Mouse (Mus musculus) embryonic stem cell, embryonic (primary cell): ENCODE measurements at regions not wholly inside any gene's neighbourhood (a gene's known extent, or its start where the extent isn't known, plus 50 kb on each side); places are given as distances from the start of the nearest gene placed in this dataset.

Experiments
- CTCF ChIA-PET, 4 experiments: fragments of 300-600 bp in 2 of 4; fragments of 350-600 bp in 2 of 4; sonication (Branson Sonifier 250); formaldehyde crosslinking; loops; one replicate each; lab custom pipeline; 2022; ENCODE audit warnings: inconsistent platforms in 2 of 4; lab: Charles Lee
- POLR2A ChIA-PET, 4 experiments: fragments of 300-600 bp in 2 of 4; fragments of 350-600 bp in 2 of 4; sonication (Branson Sonifier 250); formaldehyde crosslinking; loops; one replicate each; lab custom pipeline; 2022; ENCODE audit warnings: antibody characterized with exemption in 4 of 4, inconsistent platforms in 1 of 4; lab: Charles Lee

DNA sequence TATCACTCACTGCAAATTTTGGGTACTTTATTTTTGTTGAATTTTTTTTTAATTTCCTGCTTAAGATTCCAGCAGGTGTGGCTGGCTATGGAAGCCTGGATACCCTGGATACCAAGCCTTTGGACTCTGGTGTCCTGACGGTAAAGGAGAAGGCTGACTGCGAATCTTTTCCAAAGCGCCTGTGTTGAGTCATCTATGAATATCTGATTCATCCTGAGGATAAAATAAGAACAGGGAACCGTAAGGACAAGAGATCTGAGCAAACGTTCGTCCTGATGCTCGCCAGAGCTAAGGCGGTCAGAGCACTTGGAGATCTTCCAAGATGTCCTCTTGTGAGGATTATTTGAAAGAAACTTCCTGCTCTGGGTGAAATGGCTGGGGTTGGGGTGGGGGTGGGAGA is 173.2 kb upstream of the Tox3 start:
- CTCF ChIA-PET, result no interaction called here
- POLR2A ChIA-PET, result no interaction called here

DNA sequence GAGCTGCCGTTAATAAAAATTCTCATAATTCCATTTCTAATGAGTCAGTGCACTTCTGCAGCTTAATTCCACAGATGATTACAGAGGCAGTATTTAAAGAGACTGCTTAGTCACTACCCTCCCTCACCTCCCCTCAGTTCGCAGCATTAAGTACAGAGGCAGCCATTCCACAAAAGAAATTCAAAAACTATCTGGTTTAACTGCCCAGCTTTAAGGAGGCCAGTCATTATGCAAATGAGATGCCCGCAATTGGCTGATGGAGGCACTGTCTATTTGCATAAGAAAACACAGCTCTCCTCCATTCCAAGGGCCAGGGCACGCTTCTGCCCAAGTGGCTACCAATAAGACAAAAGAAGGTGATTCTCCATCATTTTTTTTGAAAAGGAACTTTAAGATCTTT is 172.0 kb upstream of the Tox3 start:
- POLR2A ChIA-PET, result interaction anchor here in 3 of 4 experiments (0.5 to 0.7 kb wide), 3 partner anchors 94 to 551 kb away, joined by 3 to 6 read pairs (median 5); no protein-coding TSS in a partner anchor
- CTCF ChIA-PET, result interaction anchor here in 2 of 4 experiments (0.6 to 1.1 kb wide), 2 partner anchors 138 to 519 kb away, joined by 3 read pairs; no protein-coding TSS in a partner anchor

DNA sequence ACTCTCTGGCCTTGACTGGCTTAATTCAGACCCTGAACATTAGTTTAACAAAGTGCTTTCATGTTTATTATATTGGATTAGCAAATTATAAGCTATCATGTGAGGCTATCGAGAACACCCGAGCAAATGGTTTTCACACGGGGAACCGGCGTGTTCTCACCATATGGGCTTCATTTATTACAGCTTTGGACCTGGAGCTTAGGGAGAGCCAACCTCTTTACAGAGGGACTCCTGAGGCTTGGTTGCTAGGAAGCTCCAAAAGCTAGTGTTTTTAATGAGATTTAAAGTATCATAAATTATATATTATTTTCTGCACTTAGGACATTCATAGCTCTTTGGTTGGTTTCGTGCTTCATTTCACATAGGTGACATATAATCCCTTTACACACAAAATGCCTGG is 171.4 kb upstream of the Tox3 start:
- ChIA-PET CTCF (interaction anchor here in 1 of 4 experiments (1.1 kb wide), 1 partner anchor 519 kb away, joined by 3 read pairs; no protein-coding TSS in a partner anchor), POLR2A (interaction anchor here in 1 of 4 experiments (0.5 kb wide), 1 partner anchor 95 kb away, joined by 5 read pairs; no protein-coding TSS in a partner anchor)

DNA sequence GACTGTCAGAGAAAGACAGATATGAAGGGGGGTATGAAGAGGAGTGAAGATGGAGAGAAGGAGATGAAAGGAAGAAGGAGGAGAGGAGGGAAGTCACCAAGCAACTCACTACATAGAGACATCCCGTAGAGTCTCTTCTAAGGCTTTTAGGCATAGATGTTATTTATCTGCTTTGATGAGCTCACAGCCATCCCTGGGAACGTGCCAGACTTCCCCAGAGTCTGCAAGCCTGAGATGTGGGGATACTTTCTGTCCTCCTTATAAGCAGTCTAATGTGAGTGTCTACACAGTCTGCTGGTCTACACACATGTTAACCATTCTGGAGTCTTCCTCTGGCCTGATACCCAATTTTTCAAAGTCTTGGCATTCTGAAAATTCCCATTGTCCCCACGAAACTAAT is 166.0 kb upstream of the Tox3 start:
- CTCF ChIA-PET, result no interaction called here
- POLR2A ChIA-PET, result no interaction called here

DNA sequence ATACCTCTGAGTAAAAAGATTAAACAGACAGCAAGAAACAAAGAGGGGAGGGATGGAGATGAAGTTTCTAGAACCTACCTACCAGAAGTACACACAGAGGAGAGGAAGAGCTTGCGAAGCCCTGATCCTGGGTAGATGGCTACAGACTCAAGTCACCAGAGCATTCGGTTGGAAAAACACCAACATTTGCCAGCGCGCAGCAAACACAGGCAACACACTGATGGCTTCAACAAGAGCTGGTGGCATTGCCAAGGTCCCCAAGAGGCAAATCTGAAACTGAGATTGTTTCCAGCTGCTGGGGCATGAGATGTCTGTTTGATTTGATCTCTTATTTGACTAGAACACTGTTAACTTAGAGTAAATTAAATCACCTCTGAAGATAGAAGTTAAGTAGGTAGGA is 165.5 kb upstream of the Tox3 start:
- ChIA-PET POLR2A (no interaction called here), CTCF (no interaction called here)

DNA sequence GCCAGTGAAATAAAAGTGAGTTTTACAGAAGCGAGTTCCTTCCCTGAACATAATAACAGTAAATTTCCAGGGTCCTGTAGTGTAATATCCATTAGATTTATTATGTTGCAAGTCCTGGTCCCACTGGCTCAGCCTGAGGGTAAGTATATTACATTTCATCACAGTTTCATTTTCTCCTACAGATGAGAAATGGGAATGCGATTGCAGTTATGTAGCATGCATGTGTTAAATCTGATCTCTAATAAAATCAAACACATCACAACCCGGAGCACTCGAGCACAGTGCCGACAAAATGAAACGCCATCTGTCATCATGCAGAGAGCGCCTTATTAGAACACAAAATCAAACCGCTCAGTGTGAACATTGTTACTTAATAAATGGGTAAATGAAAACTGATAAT is 165.0 kb upstream of the Tox3 start:
- CTCF ChIA-PET, result no interaction called here
- POLR2A ChIA-PET, result no interaction called here

DNA sequence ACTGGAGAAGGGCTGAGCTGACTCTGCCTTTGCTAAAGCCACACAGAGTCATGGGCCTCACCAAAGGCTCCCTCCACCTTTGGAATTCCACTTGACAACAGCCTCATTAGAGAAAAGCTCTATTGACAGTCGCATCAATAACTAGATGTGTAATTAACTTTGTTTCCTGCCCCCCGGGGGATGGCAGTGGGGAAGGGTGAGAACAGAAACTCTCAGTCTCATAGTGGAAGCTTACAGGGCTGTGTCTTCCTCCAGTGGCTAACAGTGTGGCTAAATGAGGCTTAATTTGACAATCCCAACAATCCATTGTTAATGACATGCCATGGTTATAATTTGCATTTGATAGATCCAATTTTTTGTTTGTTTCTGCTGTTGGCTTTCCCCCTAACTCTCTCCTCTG is 164.5 kb upstream of the Tox3 start:
- CTCF ChIA-PET, result no interaction called here
- POLR2A ChIA-PET, result no interaction called here

DNA sequence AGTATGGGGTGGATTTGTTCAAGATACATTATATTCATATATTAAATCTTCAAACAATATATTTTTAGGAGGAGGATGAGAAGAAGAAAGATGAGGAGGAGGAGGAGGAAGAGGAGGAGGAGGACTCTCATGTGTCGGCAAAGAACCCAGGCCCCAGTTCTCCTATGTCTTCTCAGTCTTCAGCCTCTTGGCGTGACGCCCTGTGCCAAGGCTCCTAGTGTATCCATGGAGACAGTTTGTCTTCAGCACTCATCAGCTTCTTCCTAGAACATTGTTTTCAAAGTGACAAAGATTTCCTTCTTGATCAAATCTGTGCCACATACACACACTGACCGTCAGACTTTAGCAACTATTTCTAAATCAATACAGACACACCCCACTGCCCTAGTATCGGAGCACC is 156.4 kb upstream of the Tox3 start:
- POLR2A ChIA-PET, result no interaction called here
- CTCF ChIA-PET, result no interaction called here

DNA sequence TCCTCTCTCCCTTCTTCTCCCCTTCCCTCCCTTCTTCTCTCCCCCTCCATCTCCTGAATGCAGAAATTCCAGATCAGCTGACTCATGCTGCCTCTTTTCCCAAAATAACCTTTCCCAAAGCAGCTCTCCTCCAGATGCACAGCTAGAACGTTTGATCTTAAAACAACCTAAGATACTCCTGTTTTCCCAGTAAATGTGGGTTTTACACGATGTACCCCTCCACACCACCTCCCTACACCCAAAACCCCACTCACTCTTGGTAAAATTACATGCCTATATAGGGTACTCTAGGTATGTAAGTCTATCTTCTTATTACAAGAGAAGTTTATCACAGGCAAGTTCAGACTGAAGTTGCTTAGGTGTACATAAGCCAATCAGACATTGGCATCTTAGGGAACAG is 155.2 kb upstream of the Tox3 start:
- ChIA-PET CTCF (interaction anchor here in 1 of 4 experiments (0.6 kb wide), 1 partner anchor 320 kb away, joined by 3 read pairs; no protein-coding TSS in a partner anchor), POLR2A (no interaction called here)

DNA sequence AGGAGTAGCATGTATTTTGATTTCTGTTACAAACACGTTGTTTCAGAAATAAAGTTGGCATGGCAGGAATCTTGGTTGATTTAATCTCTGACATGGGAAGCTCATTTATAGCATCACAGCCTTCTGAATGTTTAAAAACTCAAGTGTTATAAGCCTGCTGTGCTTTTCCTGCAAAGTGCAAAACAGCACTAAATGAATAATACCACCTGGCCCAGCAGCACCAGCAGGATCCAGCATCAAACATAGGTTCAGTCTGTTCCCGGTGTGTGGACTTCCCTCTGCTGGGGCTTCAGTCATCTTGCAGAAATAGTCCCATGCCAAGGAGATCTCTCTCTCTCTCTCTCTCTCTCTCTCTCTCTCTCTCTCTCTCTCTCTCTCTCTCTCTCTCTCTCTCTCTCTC is 154.7 kb upstream of the Tox3 start:
- ChIA-PET CTCF (no interaction called here), POLR2A (no interaction called here)

DNA sequence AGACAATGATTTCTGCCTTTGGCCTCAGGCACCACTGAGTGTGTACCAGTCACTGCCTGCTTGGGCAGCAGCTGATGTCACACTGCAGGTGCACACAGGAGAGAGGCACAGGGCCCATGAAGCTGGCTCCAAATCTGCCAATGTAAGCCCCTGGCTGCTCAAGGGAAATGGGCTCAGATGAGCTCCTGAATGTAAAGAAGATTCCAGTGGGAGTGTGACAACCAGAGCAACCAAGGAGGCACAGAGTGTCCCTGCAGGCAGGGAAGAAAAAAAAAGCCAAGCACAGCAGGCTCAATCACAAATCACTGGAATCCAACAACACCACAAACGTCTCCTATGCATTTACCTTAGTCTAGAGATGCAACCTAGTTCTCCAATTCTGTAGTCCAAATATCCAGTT is 151.2 kb upstream of the Tox3 start:
- CTCF ChIA-PET, result no interaction called here

DNA sequence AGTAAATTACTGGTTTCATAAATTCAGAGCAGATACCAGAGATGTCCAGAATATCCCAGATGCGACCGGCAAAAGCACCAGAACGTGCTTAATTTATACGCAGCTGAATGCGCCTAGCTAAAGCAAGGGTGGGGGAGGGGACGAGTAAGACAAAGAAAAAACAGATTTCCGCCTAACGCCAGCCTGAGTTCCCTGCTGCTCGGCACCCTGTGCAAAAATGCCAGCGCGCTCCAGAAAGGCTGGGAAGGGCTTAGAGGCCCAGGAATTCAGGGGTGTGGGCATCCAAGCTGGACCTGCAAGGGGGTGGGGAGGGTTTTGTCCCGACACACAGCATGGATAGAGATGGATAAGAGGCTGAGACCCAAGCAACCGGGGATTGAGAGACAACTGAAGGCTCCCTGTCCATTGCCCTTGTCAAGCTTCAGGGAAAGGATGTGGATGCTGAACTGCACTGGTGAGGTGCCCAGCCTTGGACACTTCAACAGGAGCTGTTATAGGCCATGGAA is 148.6 kb upstream of the Tox3 start:
- CTCF ChIA-PET, result interaction anchor here in 1 of 4 experiments (0.6 kb wide), 1 partner anchor 749 kb away, joined by 3 read pairs; no protein-coding TSS in a partner anchor
- POLR2A ChIA-PET, result no interaction called here

More for the DNA sequence above, 151.2 kb upstream of the Tox3 start:
- POLR2A ChIA-PET, result interaction anchor here in 2 of 4 experiments (0.6 to 0.7 kb wide), 2 partner anchors 171 to 1834 kb away, joined by 3 read pairs; no protein-coding TSS in a partner anchor

DNA sequence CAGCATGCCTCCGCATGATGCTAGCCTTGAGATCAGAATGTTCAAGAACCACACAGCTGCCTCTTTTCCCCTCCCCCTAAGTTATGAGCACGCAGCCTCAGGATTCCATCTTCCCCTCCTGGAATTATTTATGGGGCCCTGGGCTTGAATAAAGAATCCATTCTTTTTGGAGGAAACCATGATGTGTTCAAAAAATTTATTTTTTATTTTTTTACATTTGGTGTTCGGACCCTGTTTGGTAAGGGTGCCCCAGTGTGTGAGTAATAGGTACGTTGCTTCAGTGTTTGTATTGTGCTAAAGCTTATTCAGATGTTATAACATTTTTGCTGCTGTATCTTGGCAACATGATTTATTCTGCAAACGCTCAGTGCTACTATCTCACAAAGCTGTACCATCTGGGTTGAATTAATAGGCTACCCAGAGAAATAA is 147.8 kb upstream of the Tox3 start:
- ChIA-PET POLR2A (no interaction called here), CTCF (interaction anchor here in 1 of 4 experiments (0.6 kb wide), 1 partner anchor 748 kb away, joined by 3 read pairs; no protein-coding TSS in a partner anchor)

DNA sequence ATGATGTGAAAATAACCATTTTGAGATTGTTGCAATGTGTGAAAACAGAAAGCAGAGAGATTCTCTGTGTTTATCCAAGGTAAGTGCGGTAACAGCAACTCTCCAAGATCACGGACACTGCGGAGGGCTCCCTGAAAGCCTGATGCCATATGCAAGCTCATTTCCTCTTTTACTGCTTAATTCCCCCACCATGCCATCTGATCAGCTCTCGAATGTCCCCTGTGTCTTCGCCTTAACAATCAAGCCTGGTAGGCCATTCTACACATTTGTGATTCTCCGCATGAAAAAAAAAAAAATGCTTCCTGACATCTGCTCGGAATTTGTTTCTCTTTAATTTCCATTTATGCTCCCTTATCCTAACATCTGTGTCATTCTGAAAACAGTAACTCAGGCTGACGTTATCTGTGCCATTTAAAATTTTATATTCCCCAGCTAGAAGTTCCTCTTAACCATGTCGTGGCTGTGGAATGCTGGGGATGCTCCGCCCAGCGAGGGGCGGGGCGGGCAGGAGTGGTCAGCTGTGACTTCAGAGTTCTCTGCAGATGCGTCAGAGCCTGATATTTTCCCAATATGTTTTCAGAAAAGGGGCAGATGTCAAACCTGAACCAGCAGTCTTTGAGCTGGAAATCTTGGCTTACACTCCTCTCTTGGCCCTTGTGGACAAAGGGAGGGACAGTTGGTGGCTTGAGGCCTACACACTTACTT is 144.5 kb upstream of the Tox3 start:
- ChIA-PET CTCF (no interaction called here), POLR2A (interaction anchor here in 3 of 4 experiments (0.6 to 0.7 kb wide), 3 partner anchors 90 to 944 kb away, joined by 3 to 4 read pairs (median 3); no protein-coding TSS in a partner anchor)

DNA sequence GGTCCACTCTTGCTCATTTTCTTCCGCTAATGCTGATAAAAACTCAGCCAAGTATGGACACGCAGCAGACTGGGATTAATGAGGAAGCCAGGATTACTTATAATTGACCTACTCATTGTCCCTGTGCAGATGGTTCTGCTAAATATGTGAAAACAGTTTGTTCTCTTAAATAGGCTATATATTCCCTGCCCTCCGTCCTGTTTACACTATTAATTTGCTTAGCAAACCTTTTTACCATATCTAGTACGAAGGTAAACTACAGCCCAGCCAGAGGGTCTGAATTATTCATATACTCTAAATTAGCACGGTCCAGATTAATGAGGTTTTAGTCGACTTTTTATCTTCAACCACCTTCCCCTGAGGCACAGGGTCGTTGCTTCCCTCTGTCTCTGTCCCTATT is 143.5 kb upstream of the Tox3 start:
- POLR2A ChIA-PET, result interaction anchor here in 1 of 4 experiments (0.6 kb wide), 1 partner anchor 378 kb away, joined by 4 read pairs; no protein-coding TSS in a partner anchor
- CTCF ChIA-PET, result no interaction called here

DNA sequence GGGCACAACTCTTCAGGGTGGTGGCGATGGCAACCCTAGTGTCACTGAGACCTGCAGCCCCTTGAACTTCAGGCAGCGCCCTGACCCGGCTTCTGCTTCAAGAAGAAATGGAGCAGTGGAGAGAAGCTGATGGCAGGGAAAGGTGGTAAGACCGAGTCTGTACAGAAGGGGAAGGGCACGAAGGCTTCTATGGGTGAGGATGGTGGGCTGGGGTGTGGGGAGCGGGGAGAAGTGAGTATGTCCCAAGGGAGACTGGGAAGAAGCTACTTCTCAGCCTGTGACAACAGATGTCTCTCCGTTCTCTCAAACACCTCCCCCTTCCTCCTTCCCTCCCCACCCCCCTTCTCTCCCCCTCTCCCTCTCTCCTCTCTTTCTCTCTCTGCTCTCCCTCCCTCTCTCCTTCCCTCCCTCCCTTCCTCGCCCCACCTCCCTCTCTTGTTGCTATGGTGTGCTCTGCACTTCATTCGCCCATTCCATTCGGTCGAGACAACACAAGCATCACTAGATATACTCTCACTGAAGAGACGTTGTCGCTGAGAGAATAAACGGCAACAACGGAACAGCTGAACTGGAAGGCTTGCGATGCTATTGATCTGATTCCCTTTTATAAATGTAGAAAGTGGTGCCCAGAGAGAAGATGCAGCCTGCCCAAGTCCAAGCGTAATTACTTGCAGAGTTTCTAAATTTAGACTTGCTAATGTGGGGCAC is 142.7 kb upstream of the Tox3 start:
- ChIA-PET POLR2A (no interaction called here), CTCF (no interaction called here)

DNA sequence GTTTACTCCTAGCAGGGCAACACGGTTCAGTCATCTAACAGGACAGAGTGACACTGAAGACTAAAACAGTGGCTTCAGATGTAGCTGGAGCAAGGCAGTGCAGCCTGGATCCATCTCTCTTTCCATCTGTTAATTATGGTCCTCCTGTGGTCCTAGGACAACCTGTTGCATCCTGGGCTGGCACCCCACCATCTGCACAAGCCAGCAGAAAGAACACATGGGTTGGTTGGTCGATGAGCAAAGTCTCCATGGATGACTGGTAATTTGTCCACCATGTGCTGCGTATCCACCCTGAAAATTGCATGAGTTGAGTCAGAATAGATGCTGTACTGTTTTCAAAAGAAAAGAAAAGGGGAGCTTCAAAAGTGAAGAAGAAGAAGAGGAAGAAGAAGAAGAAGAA is 138.4 kb upstream of the Tox3 start:
- CTCF ChIA-PET, result interaction anchor here in 1 of 4 experiments (1.2 kb wide), 1 partner anchor 8 kb away, joined by 3 read pairs; no protein-coding TSS in a partner anchor
- POLR2A ChIA-PET, result no interaction called here

DNA sequence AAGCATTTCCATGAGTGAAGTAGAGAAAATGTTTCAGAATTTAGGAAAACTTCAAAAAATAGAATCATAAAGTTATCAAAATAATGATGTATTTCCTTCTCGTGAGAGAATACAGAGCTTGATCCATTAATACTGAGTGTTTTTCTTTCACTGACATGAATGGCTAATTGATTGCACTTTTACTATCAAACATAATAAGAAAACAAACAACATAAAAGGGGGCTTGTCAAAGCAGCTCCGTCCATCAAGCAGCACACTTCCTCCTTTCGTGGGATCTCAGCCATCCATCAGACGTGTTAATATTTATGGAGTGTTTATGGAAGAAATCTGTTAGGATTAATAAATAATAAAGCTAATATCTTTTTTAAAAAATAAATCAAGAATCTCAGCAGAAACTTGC is 130.0 kb upstream of the Tox3 start:
- CTCF ChIA-PET, result no interaction called here
- POLR2A ChIA-PET, result no interaction called here

DNA sequence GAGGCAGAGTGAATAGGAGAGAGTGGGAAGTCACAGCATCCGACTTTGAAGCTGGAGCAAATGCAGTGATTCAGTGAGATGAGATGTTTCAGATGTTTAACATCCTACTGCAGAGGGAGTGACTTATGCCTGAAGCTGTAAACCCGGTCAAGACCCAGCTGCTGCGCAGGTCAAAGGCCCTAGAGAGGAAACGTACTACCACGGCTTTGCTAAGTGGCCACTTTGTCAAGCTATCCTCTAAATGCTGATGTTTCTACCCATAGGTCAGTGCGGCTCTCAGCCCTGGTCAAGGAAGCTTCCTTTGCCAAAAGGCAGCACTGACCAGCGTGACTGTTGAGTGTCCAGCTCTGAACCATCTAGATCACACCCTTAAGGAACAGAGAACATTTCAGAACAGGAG is 125.9 kb upstream of the Tox3 start:
- CTCF ChIA-PET, result no interaction called here

DNA sequence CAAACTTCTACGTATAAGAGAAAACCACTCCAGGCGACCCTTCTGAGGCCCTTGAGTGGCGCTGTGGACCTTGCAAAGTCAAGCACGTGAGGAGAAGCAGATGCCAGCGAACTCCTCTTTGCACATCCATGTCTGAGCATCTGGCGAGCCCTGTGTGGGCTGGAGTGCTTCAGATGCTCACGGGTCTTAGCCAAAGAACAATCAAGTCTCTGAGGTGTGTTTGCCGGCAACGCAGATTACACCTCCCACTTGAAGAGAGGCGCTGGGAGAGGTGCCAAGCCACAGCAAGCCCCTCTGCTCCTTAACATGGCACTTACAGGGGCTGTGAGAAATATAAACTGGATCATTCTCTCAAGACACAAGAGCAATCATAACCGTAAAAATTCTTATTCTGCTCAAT is 122.7 kb upstream of the Tox3 start:
- CTCF ChIA-PET, result no interaction called here
- POLR2A ChIA-PET, result no interaction called here

More for the DNA sequence above, 125.9 kb upstream of the Tox3 start:
- POLR2A ChIA-PET, result no interaction called here
